Mouse (Mus musculus): Measurements from ENCODE around the gene Hagh.

Hagh gene

DNA sequence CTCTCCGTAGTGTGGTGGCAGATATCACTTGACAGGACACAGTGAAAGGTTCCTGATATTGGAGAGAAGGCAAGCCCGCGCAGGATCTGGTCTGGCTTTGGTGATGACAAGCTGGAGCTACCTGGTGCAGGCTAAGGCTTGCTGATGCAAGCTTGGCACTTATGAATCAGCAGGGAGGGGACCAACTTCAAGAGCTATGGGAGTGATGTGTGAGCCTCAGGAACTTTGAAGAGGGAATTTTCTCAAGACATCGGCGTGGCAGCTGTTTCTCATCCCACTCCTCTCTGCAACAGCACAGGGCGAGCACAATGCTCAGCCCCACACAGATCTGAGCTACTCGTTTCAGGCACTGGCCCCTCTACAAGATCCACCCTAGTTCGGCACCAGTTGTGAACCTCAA lies at the start of gene Hagh:
Gene Hagh, plus strand, starts transcription at position 302 of the 400 bp plus-strand sequence.
- DNase-seq: peak; percentile 45

- DNase-seq: peak; percentile 55
Measured at GRCm38 (mm10) chr17:24792190-24792589, 47.8 kb upstream of the Hagh start.

DNA sequence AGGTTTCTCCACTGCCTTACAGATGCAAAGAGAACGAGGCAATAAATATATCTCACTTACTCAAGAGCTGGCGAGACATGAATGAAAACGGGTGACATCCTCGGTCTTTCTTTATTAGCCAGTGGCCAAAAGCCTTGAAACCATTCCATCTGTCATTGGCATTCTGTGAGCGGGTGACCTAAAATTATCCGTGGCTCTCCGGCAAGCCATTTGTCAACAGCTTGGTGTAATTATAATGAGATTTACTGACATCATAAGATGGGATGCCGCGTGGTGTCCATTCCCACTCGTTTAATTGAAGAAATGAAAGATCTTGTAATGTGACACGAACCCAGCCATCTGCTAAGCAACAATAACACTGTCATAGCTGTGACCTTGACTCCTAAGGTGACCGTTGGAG lies 45.2 kb upstream of the Hagh start:
- DNase-seq: peak; percentile 71

DNA sequence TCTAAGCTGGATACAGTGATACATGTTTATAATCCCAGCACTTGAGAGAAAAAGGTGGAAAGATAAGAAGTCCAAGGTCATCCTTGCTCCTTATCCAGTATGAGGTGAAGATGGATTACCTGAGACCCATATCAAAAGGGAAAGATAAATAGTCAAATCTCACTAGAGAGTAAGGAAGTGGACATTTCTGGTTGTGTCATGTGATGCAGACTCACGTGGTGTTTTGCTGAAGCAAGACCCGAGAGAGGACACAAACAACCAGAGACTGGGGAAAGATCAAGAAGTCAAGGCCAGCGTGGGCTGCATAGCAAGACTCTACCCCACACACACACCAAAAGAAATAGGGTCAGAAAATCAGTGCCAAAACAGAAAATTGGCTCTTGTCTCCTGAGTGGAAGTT lies 43.0 kb upstream of the Hagh start:
- peak; percentile 46 for DNase-seq

DNA sequence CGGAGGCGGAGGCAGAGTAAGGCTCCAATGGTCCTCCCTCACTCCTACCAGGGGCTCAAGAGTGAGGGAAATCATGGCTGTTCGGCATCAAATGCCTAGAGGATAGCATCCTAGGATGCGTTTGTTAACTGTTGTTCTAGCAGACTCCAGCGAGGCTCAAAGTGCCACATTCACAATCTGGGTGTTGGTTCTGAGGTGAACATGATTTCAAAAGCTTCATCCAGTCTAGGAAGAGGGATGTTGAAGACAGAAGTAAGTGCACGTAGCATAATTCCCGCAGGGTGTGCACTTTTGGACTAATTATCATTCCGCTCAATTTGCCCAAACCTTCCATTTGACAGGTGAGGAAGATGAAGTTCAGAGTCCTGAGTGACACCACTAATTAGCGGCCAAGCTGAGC lies 41.7 kb upstream of the Hagh start:
- DNase-seq: peak; percentile 39

DNA sequence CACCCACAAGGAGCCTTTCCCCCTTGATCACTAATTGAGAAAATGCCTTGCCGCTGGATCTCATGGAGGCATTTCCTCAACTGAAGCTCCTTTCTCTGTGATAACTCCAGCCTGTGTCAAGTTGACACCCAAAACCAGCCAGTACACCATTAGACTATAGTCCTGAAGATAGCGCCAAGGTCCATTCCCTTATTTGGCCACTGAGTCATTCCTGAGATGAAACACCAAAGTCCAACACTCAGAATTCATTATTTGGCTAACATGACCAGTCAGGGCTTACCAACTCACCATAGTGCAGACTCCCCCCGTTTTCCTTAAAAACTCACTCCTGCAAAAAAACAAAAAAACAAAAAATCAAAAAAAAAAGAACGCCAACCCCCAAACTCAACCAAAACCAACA lies 40.5 kb upstream of the Hagh start:
- DNase-seq: no peak

GRCm38 (mm10) chr17:24800524-24800923 lies 39.4 kb upstream of the Hagh start:
- DNase-seq: peak; percentile 30

- DNase-seq: peak; percentile 96
Measured at GRCm38 (mm10) chr17:24803952-24804951, 35.7 kb upstream of the Hagh start, which contains the start of gene Meiob. Gene Meiob (plus strand): TSS chr17:24804289.

DNA sequence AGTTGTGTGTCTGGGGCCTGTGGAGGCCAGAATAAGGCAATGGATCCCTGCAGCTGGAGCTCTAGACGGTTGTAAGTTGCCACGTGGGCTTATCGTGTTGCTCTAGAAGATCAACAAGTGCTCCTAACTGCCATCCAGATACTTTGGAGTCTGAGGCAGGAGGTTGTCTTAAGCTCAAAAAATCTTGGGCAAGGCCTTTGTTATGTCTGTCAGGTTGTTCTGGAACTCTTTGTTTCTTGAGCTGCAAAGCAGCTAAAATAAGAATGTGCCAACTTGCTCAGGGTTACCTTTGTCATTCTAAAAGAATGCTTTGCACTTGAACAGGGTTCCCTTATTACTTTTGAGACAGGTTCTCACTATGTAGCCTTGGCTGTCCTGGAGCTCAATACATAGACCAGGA lies 28.7 kb upstream of the Hagh start:
- DNase-seq: peak; percentile 22

GRCm38 (mm10) chr17:24812215-24812614 lies 27.7 kb upstream of the Hagh start:
- no peak for DNase-seq

GRCm38 (mm10) chr17:24815256-24815655 lies 24.7 kb upstream of the Hagh start:
- DNase-seq: peak; percentile 24

DNA sequence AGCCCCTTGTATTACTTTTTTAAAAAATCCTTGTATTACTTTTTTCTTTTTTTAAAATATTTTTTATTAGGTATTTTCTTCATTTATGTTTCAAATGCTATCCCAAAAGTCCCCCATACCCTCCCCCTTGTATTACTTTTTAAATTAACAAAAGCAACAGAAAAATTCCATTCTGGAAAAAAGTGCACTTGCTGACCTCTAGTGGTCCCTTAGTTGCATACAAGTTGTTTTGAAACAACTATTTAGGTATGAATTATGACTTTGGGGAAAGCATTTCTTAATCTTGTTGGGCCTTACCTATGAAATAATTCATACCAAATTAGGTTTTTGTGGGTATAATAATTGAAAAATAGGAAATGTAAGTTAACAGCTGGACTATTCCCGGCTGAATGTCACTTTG lies 22.4 kb upstream of the Hagh start:
- no peak for DNase-seq

GRCm38 (mm10) chr17:24818172-24818571 lies 21.8 kb upstream of the Hagh start:
- peak; percentile 87 for DNase-seq

GRCm38 (mm10) chr17:24819469-24819868 lies 20.5 kb upstream of the Hagh start:
- no peak for DNase-seq

DNA sequence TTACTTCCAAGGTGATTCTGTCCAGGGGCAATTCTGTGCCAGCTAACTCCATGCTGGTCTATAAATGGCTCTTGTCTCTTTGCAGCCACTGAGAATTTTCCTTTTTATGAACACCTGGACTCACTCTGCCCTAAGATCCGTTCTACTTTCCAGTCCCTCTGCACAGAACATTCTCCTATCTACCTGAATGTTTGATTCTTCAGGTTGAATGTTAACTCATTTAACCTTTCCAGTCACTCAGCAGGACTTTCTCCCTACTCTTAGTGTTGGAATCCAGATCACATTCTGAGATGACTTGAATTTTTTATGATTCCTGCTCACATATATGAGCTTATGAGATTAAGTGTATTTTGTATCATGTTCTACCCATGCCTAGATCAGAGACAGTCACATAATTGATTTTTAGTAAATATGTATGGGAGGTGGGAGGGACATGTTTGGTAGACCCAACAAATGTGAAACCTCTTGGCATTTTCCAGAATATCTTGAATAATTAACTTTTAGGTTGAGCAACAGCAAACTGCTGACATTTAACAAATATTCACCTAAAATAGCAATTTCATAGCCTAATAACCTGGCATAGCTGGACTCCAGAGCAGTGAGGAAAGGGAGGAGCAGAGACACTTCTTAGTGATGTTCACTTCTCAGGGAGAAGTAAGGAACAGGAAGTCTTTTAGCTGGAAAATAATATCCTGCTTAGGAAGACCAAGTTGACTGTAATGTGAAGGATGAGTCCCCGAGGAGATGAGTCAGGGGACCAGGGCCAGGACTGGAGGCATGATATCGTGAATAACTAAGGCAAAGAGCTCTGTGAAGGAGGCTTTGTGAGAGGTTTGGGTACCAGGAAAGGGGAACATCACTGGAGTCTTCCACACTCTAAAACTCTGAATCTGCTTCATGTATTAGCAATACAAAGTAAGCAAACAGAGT lies 18.3 kb upstream of the Hagh start:
- DNase-seq: peak; percentile 79

DNA sequence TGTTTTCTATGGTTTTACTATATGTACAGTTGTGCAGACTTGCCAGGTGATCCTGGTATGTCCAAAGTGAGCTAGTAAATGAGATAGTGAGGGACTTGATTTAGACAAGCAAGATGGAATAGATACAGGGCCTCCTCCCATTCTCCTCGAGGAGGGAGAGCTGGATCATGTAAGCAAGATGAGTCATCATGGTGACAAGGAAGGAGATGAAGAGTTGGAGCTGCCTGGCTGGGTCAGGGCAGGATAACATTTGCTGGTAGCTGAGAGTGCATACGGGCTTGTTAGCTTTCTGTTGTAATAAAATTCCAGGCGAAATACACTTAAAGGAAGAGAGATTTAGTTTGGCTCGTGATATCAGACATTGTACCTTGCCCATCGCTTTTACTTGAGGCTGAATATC lies 398 bp downstream of the Hagh start:
- no peak for DNase-seq

DNA sequence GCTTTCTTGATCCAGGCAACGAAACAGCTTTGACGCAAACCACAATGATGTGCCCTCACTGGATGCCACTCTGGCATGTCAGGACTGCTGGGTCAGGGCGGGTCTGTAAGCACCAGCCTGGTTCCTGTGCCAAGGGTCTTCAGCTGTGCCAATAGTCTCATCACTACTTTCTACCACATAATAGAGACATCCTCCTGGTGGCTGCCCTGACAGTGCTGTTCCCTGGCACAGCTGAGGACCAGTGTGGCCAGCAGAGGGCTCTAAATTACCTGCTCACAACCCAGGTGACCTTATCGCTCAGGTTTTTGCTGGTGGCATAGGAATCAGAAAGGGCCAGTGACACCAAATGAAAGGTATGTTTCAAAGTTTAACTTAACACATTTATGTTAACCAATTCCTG lies 1.2 kb downstream of the Hagh start:
- peak; percentile 80 for DNase-seq

- peak; percentile 64 for DNase-seq
Measured at GRCm38 (mm10) chr17:24842631-24843030, 2.7 kb downstream of the Hagh start.

- DNase-seq: peak; percentile 86
Measured at GRCm38 (mm10) chr17:24844525-24844924, 4.6 kb downstream of the Hagh start.

- DNase-seq: peak; percentile 52
Measured at GRCm38 (mm10) chr17:24847386-24847785, 7.4 kb downstream of the Hagh start.

GRCm38 (mm10) chr17:24848600-24849031 lies 8.7 kb downstream of the Hagh start:
- peak; percentile 86 for DNase-seq

GRCm38 (mm10) chr17:24849733-24850064 lies 9.8 kb downstream of the Hagh start:
- DNase-seq: no peak

DNA sequence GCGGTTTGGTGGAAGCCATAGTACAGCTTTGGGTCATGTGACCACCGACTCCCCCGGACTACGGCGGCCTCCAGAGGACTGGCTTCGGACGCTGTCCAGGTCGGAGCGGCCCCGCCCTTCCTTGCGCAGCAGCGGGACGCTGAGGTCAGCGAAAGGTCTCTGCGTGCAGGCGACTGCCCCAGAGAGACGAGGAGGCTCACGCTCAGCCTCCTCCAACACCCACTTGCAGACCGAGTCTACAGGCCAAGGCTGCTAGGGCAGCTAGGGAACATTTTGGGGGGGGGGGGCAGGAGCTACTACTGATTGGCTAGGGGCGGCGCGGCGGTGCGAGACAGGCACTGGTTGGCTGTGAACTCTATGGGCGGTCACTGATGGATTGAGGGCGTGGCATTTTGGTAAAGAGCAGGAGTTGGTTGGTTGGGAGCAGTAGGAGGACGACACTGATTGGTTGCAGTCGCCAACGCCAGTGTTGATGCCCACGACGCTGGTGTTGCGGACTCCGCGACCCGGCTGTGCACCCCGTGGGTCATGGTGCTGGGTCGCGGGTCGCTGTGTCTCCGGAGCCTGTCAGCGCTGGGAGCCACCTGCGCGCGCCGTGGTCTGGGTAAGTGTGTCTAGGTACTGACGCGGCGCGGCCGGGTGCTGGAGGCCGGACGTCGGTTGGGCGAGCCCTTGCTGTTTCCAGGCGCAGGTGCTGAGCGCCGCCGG lies 10.3 kb downstream of the Hagh start, which contains the start of gene Fahd1:
Gene Fahd1, minus strand, starts transcription at position 300 of the 708 bp plus-strand sequence.
- peak; percentile 100 for DNase-seq

All from heart, adult 11 months (tissue).